Mouse (Mus musculus) spleen, adult 2 months (tissue): Measurements from ENCODE around the gene Capza3.

Source experiments
- CTCF ChIP-seq: fragments of 200-500 bp; IDR thresholded peaks from 2 replicates; pipeline ENCODE4 v1.5.1; 2011; ENCODE audit warnings: mild to moderate bottlenecking, inconsistent platforms; ENCODE audit not compliant: insufficient read depth, insufficient read length, insufficient replicate concordance; ENCODE audit errors: extremely low read depth
- POLR2A ChIP-seq: fragments of 200-500 bp; IDR thresholded peaks from 2 replicates; pipeline ENCODE4 v1.6.1; 2011; ENCODE audit warnings: low read depth, low read length, inconsistent platforms

GRCm38 (mm10) chr6:140005181-140005580 is 35.9 kb upstream of the Capza3 start:
- TF ChIP-seq CTCF (no peak), POLR2A (no peak)
